Mouse (Mus musculus): ENCODE measurements around the gene Aloxe3.

Gene Aloxe3

GRCm38 (mm10) chr11:69125041-69125851 lies 450 bp upstream of the Aloxe3 start:
- DNase-seq (ENCODE audit: low spot score in 2 of 2), result peak; percentile 53 to 61

GRCm38 (mm10) chr11:69125919-69126705 lies 416 bp downstream of the Aloxe3 start:
- no peak for DNase-seq (ENCODE audit: low spot score in 2 of 2)

GRCm38 (mm10) chr11:69126706-69127095 lies 1.0 kb downstream of the Aloxe3 start:
- no peak for DNase-seq (ENCODE audit: low spot score in 2 of 2)

- no peak for DNase-seq (ENCODE audit: low spot score in 2 of 2)
Measured at GRCm38 (mm10) chr11:69128426-69129122, 2.9 kb downstream of the Aloxe3 start.

GRCm38 (mm10) chr11:69133566-69133922 lies 7.8 kb downstream of the Aloxe3 start:
- no peak for DNase-seq (ENCODE audit: low spot score in 2 of 2)

- no peak for DNase-seq (ENCODE audit: low spot score in 2 of 2)
Measured at GRCm38 (mm10) chr11:69133923-69134621, 8.4 kb downstream of the Aloxe3 start.

GRCm38 (mm10) chr11:69134622-69134968 lies 8.9 kb downstream of the Aloxe3 start:
- DNase-seq (ENCODE audit: low spot score in 2 of 2), result no peak

- DNase-seq (ENCODE audit: low spot score in 2 of 2), result no peak
Measured at GRCm38 (mm10) chr11:69135361-69135760, 9.7 kb downstream of the Aloxe3 start.

- DNase-seq (ENCODE audit: low spot score in 2 of 2), result no peak
Measured at GRCm38 (mm10) chr11:69147546-69147945, 21.9 kb downstream of the Aloxe3 start.

- no peak for DNase-seq (ENCODE audit: low spot score in 2 of 2)
Measured at GRCm38 (mm10) chr11:69148451-69148960, 22.8 kb downstream of the Aloxe3 start.

- DNase-seq (ENCODE audit: low spot score in 2 of 2), result no peak
Measured at GRCm38 (mm10) chr11:69149728-69150127, 24.0 kb downstream of the Aloxe3 start.

GRCm38 (mm10) chr11:69150444-69150843 lies 24.7 kb downstream of the Aloxe3 start:
- DNase-seq (ENCODE audit: low spot score in 2 of 2), result peak; percentile 38 to 66

GRCm38 (mm10) chr11:69151004-69151403 lies 25.3 kb downstream of the Aloxe3 start:
- no peak for DNase-seq (ENCODE audit: low spot score in 2 of 2)

GRCm38 (mm10) chr11:69153831-69154230 lies 28.1 kb downstream of the Aloxe3 start:
- DNase-seq (ENCODE audit: low spot score in 2 of 2), result no peak

- DNase-seq (ENCODE audit: low spot score in 2 of 2), result no peak
Measured at GRCm38 (mm10) chr11:69155351-69155750, 29.7 kb downstream of the Aloxe3 start.

- DNase-seq (ENCODE audit: low spot score in 2 of 2), result no peak
Measured at GRCm38 (mm10) chr11:69156800-69157199, 31.1 kb downstream of the Aloxe3 start, which contains the start of gene Alox12b. Gene Alox12b, plus strand, starts transcription at chr11:69156989.

GRCm38 (mm10) chr11:69169313-69169712 lies 43.6 kb downstream of the Aloxe3 start:
- no peak for DNase-seq (ENCODE audit: low spot score in 2 of 2)

- peak in 1 of 2 experiments; percentile 37 for DNase-seq (ENCODE audit: low spot score in 2 of 2)
Measured at GRCm38 (mm10) chr11:69171626-69172025, 45.9 kb downstream of the Aloxe3 start.

- no peak for DNase-seq (ENCODE audit: low spot score in 2 of 2)
Measured at GRCm38 (mm10) chr11:69172606-69173005, 46.9 kb downstream of the Aloxe3 start.

- no peak for DNase-seq (ENCODE audit: low spot score in 2 of 2)
Measured at GRCm38 (mm10) chr11:69174722-69175121, 49.0 kb downstream of the Aloxe3 start.

- no peak for DNase-seq (ENCODE audit: low spot score in 2 of 2)
Measured at GRCm38 (mm10) chr11:69178525-69178924, 52.8 kb downstream of the Aloxe3 start.

Measured in spleen, postnatal 14 days (tissue).